Mouse (Mus musculus): ENCODE data around the gene Lgi1.

DNA sequence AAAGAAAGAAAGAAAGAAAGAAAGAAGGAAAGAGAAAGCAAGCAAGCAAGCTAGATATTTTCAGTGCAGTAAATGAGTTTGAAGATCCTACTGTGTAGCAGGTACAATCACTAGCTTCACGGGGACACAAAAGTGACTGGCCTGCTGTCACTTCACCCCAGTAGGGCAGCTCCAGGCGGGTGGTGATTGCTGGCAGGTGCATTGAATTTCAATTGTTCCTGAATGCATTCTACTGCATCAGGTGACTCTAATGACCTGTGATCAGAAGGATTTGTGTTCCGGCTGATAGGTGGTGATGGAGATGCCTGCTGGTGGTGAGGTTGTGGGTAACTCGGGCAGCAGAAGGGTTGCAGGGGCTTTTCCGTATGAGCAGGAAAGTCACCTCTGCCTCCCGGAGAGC lies 6.7 kb downstream of the Lgi1 start:
- TF ChIP-seq POLR2A (IDR thresholded peaks at IDR 0.05; ENCODE audit: control insufficient read depth, extremely low read depth, insufficient read depth, low read length, poor library complexity), result no peak
- no peak for TF ChIP-seq CTCF (IDR thresholded peaks at IDR 0.05; ENCODE audit: borderline replicate concordance, control insufficient read depth, extremely low read depth, insufficient read depth, low read length, poor library complexity)
